Mouse (Mus musculus): ENCODE data around the gene Ubiad1.

- TF ChIP-seq GATA1 (IDR thresholded peaks at IDR 0.05; ENCODE audit: borderline replicate concordance, low read length): no peak
- TF ChIP-seq CTCF (IDR thresholded peaks at IDR 0.05; ENCODE audit: low read depth, low read length): no peak
- no peak for TF ChIP-seq TAL1 (conservative IDR thresholded peaks at IDR 0.05; ENCODE audit: low read depth, low read length)
Measured at GRCm38 (mm10) chr4:148428544-148428943, 16.0 kb downstream of the Ubiad1 start.

Measured in G1E (cell line).